Mouse (Mus musculus) adrenal gland, postnatal 10 days (tissue): Measurements from ENCODE around the gene Mag. TPM values are rescaled to one million over a fixed set of nuclear protein-coding genes. Genes with fewer than 3 reads are reported as not detected.
A peak's percentile ranks its signal among the peaks of the same experiment; 100 is the strongest.
"Not testable (repeated sequence)": the region's sequence is repeated elsewhere in the genome, so short reads cannot be mapped to it uniquely, and the experiment has no call there.

Source experiments
- DNase-seq: peaks from one replicate; pipeline ENCODE4 v3.0.0; 2021; ENCODE audit warnings: mixed read lengths
- long read RNA-seq, 2 experiments: library from polyadenylated mRNA; stranded (forward); transcript quantifications; one replicate each; pipeline ENCODE4 v2.0.0; 2021
- total RNA-seq, 2 experiments: library from RNA; stranded (reverse); gene quantifications; 2 replicates each; pipeline ENCODE4 v1.2.3; 2021

Gene Mag
- total RNA-seq, result under 1 TPM; 0.45 to 0.58 TPM
- long read RNA-seq, experiment 1, partial matches to known transcripts, result 2 of 2 reads
- long read RNA-seq, experiment 1, other reads (novel, unspliced or antisense), result 0 of 2 reads
- long read RNA-seq, experiment 2, result 0 reads

DNA sequence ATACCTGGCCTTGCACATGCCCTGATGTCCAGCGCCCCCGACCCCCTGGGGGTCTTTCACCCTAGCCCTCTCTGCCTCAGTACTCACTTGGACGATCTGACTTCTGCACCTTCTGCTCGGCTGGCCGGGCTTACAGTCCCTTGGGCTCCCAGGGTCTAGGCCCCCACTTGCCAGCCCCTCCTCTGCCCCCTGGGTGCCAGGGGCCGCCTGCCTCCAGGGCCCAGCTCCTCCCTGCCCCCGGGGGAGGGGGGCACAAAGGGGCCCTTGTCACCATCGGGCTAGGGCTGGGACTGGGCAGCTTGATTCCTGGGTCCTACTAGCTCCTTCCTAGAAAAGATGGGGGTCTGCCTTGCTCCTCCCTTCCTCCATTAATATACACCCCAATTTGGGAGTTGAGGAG, at the start of gene Mag:
Mag (minus strand) TSS at position 142 of the 400 bp plus-strand sequence.
- DNase-seq, result no peak

DNA sequence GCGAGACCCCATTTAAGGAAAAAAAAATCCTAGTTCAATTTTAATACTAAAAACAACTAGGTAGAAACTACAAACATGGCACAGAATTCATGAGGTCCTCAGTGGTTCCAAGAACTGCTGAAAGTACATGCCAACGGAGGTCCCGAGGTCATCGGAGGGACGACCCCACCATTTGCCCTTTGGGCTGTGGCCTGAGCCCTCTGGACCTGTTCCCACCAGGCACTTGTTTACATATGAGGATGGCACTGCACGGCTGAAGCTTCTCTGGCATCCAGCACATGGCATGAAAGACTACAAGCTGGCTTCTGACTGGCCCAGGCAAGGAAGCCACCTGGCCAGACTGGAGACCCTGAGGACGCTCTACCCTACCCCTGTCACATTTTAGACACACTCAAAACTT, 49.7 kb upstream of the Mag start:
- no peak for DNase-seq

DNA sequence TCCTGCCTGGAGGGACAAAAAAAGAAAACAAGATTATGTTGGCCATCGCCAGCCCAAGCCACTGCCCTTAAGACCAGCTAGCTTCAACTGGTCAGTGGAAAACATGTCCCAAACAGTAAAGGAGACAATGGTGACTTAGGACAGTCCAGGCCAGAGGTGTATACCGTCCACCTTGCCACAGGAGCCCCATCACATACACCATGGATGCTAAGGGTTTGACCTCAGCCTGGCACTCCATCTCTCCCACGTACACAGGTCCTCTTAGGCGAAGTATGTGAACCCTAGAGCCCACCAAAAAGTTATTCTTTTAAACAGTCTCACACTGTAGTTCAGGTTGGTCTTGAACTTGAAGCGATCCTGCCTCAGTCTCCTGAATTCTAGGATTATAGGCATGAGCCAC, 48.2 kb upstream of the Mag start:
- no peak for DNase-seq

DNA sequence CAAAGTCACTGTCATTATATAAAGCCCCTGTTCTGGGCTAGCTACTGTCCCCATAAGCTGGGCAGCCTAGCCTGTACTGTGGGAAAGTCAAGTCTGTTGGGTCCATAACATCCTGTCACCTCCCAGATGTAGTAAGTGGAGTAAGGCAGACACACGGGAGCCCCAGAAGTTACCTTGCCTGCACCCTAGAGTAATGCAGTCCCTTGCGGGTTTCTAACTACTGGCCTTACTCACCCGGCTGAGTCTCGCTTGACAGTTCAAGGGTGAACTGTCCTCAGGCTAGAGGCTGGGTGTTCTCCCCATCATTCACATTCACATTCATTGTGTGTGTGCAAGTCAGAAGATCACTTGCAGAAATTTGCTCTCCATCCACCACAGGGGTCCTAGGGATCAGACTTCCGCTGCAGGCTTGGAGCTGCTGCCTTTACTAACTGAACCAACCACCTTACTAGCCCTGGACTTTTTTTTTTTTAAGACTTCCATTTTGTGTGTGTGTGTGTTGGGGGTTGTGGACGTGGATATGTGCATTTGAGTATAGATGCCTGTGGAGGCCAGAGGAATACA, 45.2 kb upstream of the Mag start:
- no peak for DNase-seq

DNA sequence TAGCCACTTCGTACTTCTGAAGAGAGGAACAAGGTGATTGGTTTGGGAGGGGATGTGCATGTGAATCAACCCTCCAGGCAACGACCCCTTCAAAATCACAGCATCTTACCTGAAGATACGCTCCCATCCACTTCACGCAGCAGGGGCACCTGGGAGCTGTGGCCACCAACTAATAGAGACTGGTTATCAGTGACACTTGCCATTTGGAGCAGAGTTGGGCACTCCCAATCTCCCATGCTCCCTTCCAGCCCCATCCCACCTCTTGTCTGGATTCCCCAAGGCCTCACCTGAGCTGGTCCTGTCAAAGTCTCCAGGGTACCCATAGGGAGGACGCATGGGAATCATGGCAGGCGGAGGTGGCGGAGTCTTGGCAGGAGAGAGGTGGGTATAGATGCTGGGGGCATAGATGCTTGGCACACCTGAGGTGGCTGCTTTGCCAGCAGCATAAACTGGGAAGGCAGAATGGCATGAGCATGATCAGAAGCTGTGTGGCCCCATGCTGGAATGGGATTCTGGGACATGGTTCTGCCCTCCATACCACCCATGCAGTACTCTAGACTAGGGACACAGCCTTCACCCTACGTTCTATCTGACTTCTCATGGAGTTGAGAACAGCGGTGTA, 44.3 kb upstream of the Mag start:
- DNase-seq, result no peak

DNA sequence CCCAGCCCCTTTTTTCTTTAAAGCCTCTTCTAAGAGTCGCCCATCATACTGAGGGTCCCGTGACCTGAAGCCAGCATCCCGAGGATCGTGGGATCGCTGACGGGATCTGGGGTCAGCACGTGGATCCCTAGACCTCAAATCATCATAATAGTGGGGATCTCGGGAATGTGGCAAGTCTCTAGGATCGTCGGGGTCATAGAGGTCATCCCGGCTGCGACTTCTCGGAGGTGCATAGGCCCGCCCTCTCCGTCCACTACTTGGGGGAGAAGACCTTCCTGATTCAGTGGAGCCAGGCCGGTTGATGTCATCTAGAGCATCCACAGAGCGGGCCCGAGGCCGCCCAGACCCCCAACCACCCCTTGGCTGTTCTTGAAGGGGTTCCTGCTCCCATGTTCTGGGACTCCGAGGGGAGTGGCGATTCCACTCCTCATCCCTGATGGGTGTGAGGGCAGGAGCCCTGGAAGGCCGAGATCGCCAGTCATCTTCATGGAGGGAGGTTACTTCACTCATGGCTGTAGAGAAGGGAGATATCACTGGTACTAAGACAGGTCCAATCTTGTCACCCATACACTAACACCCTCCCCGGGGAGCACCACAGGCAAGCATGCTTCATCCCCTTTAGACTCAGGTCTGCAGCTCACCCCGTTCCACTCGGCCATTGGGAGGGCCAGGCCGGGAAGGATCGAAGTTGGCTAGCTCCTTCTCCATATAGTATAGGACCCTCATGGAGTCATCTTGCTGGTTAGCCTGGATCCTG, 43.6 kb upstream of the Mag start:
- DNase-seq, result no peak

DNA sequence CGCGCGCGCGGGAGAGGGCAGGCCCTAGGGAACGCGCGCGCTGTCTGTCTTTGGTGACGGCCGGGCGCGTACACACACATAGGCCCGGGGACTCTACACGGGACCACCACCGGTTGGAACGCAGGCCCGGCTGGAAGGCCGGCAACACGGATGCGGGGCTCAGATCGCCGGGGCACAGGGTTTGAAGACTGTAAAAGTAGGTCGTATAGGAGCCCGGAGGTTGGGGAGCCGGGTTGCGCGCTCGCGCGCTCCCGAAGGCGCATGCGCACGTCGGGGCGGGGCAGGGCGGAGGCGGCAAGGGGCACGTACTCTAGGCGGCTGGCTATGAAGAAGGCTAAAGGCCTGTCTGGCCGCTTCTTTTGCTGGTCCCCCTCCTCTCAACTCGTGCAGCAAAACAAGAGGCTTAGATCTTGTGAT, 42.7 kb upstream of the Mag start:
- peak; percentile 96 for DNase-seq

DNA sequence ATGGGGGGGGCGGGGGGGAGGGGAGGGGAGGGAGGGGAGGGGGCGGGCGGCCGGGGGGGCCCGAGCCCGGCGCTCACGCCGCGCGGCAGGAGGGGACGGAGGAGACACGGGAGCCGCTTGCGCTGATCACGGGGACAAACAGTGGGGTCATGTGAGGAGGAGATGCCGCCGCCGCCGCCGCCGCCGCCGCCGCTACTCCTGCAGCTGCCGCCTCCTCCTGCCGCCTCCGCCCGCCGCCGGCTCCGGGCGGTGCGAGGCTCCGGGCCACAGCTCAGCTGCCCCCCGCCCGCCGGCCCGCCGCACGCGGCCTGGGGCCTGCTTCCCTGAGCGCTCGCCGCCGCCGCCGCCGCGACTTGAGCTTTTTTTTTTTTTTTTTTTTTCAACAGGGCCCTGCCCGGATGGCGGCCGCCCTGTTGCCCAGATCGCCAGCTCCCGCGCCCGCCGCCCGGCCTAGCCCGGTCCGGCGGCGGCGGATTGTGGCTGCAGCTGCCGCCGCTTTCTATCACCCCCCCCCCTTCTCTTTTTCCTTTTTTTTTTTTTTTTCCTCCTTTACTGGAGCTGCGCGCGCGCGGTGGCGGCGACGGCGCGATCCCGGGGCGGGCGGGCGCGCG, 42.2 kb upstream of the Mag start, which contains the start of gene Usf2:
Usf2 (minus strand) TSS at position 48 of the 611 bp plus-strand sequence.
- DNase-seq, result peak; percentile 89

DNA sequence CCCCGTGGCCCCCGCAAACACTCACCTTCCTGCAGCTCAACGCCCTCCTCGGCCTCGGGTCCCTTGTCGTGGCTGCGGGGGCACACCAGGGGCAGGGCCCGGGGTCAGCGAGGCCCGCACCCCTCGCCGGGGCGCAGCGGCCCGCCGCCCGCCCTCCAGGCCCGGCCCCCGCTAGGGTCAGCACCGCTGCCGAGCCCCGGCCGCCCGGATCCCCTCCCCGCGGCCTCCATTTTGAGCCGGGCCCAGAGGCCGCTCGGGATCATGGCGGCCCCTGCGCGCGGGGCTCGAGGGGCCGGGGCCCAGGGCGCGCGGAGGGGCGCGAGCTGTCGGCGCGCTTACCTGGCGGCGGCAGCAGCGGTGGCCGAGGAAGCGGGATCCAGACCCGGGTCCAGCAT, 41.7 kb upstream of the Mag start:
- DNase-seq, result peak; percentile 60

DNA sequence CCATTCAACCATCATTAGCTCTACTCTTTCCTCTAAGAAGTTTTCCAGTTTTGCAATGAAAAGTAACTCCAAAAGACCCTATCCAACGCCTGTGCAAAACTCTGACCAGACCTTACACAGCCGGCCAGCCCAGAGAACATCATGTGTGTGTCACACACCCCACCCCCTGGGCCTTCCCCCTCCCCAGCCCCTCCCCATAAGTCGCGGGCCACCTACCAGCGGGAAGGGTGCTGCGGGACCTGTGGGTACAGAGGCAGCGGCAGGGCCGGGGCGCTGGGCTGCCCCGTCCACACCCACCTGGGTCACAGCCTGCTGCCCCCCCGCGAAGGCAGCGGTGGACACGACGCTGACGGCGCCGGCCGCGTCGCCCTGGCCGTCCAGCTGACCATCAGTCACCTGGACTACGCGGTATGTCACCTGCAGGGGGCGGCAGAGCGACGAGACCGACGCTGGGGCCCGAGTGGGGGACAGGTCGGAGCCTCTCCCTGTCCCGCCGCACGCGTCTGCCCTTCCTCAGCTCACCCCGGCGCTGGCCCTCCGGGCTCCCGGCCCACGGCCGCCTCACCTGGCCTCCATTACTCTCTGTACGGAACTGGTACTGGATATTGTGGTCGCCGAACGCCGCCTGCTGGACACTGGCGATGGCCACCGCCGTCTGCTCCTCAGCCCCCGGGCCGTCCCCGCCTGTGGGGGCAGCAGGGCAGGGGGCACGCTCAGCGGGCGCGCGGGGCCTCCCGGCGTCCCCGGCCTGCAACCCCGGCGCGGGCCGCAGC, 41.1 kb upstream of the Mag start:
- DNase-seq, result peak; percentile 95

DNA sequence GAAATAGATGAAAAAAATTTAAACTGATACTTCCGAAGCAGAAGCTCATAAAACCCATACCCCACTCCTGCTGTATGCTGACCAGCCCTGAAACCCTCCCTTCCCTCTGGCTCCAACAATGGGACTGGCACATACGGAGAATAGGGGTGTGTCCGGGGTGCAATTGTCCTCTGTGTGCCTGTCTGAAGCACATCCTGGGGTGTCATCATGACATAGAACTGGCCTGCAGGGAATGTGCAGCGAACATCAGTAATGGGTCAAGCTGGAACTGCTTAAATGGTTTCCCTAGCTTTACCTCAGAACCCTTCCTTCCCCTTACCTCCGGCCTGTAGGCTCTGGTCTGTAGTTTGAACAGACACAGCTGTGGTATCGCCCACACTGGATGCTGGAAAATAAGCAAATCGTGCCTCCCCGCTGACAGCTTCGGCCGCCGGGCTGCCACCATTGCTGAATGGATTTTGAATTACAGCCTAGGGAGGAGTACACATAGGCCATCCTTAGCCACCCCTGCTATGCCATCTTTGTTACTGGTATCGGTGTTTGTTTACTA, 40.4 kb upstream of the Mag start:
- no peak for DNase-seq

DNA sequence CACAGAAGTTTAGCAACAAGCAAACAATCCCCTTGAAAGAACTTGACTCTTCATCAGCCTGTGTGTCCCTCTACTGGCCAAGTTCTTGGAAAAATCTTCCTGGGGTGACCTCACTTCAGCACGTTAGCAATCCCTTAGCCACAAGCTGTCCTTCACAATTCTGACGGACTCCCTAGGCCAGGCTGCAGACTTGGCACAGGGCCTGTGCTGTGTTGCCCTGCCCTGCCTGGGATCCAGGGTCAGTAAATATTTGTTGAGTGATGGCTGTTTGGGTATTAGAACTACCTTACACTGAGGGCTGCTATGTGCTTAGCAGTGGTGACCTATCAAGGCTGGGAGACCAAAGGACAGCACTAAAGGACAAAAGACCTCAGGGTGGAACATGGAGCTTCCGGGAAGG, 39.4 kb upstream of the Mag start:
- peak; percentile 82 for DNase-seq

DNA sequence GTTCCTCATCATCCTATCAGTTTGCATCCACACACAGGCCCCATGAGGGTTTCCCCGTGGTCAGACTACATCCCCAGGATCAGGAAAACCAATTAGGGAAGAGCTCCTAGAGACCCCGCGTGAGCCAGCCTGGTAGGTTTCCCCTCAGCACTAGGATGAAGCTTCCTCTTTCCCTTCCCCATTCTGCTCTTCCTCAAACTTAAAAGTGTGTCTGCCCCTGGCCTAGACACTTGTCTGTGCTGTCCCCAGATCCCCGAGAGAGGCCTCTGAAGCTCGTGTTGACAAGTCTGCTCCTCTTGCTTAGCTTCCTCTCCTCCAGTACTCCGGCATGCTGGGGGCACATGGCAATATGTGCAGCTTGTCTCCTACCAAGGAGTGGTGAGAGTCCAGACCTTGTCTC, 38.8 kb upstream of the Mag start:
- DNase-seq, result no peak

DNA sequence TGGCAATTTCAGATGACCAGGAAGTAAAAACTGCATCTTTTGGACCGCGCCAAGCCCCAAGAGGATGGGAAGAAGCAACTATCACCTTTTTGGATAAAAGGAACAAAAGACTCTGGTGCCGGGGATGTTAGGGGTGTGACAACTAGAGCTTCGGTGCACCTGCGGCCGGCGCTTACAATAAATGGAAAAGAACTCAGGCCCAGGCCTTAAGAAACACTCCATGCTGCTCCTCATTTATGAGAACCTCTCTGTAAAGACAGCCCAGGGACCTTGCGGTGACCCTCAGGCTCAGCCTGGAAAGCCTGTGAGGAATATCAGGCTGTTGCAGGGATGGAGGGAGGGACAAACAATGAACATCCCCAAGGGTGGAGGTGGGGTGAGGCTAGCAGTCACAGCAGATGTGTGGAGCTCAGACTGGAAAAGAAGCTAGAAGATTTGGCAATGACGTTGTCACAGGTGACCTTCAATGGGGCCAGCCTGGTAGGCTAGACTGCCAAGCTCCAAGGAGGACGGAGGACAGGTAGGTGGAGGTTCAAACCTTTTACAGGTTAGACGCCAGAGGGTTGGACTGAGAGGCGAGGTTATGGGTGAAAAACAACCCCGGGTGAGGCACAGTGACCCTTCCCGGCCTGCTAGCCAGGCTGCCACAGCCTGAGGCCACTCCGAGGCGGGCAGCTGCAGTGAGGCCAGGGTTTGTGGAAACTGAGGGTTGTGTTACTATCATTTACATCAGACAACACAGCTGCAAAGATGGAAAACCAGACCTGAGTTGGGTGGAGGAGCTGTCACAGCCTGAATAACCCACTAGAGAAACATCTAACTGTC, 38.0 kb upstream of the Mag start:
- DNase-seq, result peak; percentile 9

DNA sequence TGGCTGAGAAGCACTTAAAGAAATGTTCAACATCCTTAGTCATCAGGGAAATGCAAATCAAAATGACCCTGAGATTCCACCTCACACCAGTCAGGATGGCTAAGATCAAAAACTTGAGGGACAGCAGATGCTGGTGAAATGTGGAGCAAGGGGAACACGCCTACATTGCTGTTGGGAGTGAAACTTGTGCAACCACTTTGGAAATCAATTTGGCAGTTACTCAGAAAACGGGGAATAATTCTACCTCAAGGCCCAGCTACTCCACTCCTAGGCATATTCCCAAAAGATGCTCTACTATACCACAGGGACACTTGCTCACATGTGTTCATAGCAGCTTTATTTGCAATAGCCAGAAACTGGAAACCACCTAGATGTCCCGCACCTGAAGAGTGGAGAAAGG, 35.2 kb upstream of the Mag start:
- peak; percentile 41 for DNase-seq

DNA sequence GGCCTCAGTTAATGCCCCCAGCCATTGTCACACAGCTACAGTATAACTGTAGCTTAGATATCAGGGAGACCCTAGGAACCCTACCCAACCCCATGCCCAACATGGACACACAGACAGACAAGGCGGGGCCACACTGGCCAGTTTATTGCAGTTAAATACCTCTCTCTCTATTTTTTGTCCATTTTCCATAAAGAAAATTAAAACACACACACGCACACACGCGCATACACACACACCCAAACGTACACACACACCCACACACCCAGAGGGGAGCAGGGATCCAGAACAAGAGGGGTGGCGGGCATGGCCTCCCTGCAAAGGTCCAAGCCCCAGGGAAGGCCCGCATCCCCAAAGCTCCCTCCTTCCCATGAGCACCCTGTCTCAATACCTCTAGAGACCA, 31.2 kb upstream of the Mag start:
- DNase-seq, result no peak

DNA sequence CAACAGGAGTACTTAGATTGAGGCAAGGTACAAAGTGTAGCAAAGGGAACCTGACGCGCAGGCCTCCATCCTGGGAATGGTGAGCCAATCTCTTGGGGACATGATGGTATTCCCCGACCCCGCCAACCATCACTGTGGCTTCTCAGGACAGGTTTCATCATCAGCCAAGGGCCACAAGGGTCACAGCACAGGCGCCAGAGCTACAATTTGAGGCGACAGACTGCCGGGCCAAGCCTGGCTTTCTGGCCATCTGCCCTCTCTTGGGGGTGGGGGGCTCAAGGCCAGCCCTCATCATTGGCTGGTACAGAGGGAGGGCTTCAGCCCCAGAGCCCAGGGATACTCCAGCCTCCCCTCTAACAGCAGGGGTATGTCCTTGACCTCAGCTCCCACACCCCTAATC, 30.8 kb upstream of the Mag start:
- not testable (repeated sequence) for DNase-seq

DNA sequence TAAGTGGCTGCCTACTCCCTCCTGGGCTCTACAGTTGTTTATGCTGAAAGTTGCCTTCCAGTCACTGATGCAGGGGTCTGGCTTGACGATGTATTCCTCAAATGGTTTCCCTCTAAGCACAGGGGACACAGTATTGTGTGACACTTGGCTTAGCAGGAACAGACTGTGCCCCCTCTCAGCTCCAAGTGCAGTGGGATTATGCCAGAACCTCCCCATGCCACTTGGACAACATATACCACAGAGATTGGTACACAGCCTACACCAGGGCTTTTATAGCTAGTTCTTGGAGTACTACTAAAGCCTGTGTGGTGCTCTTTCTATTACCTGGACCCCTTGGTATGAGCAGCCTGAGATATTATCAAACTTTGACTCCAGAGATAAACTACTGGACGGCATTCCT, 30.0 kb upstream of the Mag start:
- not testable (repeated sequence) for DNase-seq

DNA sequence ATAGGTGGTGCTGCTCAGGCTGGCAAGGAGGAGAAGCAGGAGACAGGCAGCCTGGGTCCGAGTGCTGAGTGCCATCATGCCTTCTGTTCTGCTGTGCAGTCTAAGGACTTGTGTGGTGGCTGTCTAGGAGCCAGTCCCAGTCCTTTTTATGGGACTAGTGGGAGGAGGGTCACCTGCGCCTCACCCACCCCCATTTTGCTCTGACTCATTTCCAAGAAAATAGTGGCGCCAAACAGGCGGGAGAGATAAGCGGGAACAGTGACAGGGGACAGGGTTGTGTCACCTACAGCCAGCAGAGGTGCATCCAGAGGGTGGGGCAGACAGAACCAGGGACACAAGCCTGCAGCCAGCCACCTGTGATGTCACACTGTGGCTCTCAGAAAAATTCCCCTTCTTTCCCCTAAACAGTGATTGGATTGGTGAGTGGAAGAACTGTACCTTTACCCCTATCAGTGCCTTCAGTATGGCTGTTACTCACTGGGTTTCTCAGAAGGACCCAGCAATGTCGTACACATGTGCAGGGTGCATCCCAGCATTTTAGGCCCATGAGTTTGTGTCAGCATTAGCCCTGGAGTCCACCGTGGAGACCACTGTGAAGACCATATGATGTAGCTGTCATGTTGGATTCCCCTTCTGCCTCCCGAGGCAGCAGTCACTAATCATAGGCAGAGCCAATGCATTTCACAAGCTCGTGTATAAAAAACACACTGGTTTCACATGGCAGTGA, 29.4 kb upstream of the Mag start, which contains the start of gene Hamp:
Hamp (minus strand) TSS at position 124 of the 727 bp plus-strand sequence.
- DNase-seq, result no peak

DNA sequence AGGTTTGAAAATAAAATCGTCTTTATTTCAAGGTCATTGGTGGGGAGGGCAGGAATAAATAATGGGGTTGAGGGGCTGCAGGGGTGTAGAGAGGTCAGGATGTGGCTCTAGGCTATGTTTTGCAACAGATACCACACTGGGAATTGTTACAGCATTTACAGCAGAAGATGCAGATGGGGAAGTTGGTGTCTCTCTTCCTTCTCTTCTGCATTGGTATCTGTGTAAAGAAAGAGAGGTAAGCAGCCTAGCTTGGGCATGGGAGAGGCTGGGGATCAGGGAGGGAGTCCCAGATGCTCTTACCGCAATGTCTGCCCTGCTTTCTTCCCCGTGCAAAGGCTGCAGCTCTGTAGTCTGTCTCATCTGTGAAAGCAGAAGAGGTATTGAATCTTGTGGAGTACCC, 27.7 kb upstream of the Mag start:
- not testable (repeated sequence) for DNase-seq
